Mouse (Mus musculus) hindbrain, embryonic 16.5 days (tissue): Measurements from ENCODE around the gene Ifna12. TPM values are rescaled to one million over a fixed set of nuclear protein-coding genes. Genes with fewer than 3 reads are reported as not detected.
"Not testable (repeated sequence)": the region's sequence is repeated elsewhere in the genome, so short reads cannot be mapped to it uniquely, and the experiment has no call there.

Experiments used
- ATAC-seq: fragments of 200-750 bp; cut with Nextera tagmentation; 2 replicates; pipeline ENCODE4 v1.8.0; 2017; ENCODE audit warnings: moderate TSS enrichment, moderate library complexity
- H3K27ac ChIP-seq: fragments of 300-500 bp; sonication (generic); 2 replicates; pipeline ENCODE4 v1.5.1; 2014; ENCODE audit warnings: low read depth, mild to moderate bottlenecking, control low read depth, low read length, moderate library complexity
- H3K27me3 ChIP-seq: fragments of 300-500 bp; sonication (generic); replicated peaks from 2 replicates; pipeline ENCODE4 v1.6.1; 2014; ENCODE audit warnings: low read length; ENCODE audit not compliant: control insufficient read depth, insufficient read depth
- H3K36me3 ChIP-seq: fragments of 300-500 bp; sonication (generic); 2 replicates; pipeline ENCODE4 v1.6.1; 2014; ENCODE audit warnings: mild to moderate bottlenecking, low read length, moderate library complexity, mixed read lengths; ENCODE audit not compliant: control insufficient read depth, insufficient read depth
- H3K4me1 ChIP-seq: fragments of 300-500 bp; sonication (generic); 2 replicates; pipeline ENCODE4 v1.6.1; 2014; ENCODE audit warnings: low read depth, low read length; ENCODE audit not compliant: control insufficient read depth, insufficient read depth
- H3K4me2 ChIP-seq: fragments of 300-500 bp; sonication (generic); 2 replicates; pipeline ENCODE4 v1.6.1; 2014; ENCODE audit warnings: mild to moderate bottlenecking, low read length, control low read depth, moderate library complexity
- H3K4me3 ChIP-seq: fragments of 300-500 bp; sonication (generic); 2 replicates; pipeline ENCODE4 v1.5.1; 2014; ENCODE audit warnings: mild to moderate bottlenecking, low read length, control low read depth, moderate library complexity
- H3K9ac ChIP-seq: fragments of 300-500 bp; sonication (generic); 2 replicates; pipeline ENCODE4 v1.6.1; 2014; ENCODE audit warnings: low read depth, mild to moderate bottlenecking, control low read depth, low read length, moderate library complexity
- H3K9me3 ChIP-seq: fragments of 300-500 bp; sonication (generic); 2 replicates; pipeline ENCODE4 v1.6.1; 2014; ENCODE audit warnings: mild to moderate bottlenecking, low read length, moderate library complexity; ENCODE audit not compliant: control insufficient read depth
- polyA plus RNA-seq: library from polyadenylated mRNA; unstranded; fragments of >200 nt; fragmentation: Nextera tagmentation; extraction: Ambion mirVana; gene quantifications from 2 replicates; pipeline ENCODE4 v1.2.1, GENCODE M21; 2015

Gene Ifna12
- polyA plus RNA-seq, 1 experiment from 2014 or later, result not detected

DNA sequence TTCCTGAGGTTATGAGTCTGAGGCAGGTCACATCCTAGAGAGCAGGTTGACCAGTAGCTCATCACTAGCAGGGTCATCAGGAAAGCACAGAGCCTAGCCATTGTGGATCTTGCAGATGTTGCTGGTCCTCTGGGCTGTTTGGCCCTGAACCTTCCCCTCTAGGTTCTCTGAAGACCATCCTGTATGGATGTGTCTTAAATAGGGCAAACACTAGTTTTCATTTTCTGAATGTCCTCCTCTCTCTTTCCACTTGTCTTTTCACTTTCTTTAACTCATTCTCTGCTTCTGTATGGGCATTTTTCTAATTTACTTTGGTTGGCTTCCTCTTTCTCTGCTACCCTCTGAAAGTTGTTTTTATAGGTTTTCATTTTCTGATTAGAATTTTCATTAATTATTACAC lies 45.0 kb downstream of the Ifna12 start, which contains the start of gene Ifna15:
Ifna15 (minus strand) TSS at position 101 of the 400 bp plus-strand sequence.
- not testable (repeated sequence) for H3K36me3 ChIP-seq, ATAC-seq, H3K4me1 ChIP-seq, H3K4me3 ChIP-seq, H3K4me2 ChIP-seq, H3K9ac ChIP-seq, H3K27me3 ChIP-seq, H3K27ac ChIP-seq, H3K9me3 ChIP-seq

Other genes starting within 250 kb of the Ifna12 start
- 4.2 and 4.8 TPM in 2 replicates for gene Hacd4, start 164.4 kb downstream of the Ifna12 start, polyA plus RNA-seq
- gene Ifnb1, start 80.6 kb downstream of the Ifna12 start, polyA plus RNA-seq, result not detected in 2 replicates
- not detected in 2 replicates for gene Ifna15, start 45.1 kb downstream of the Ifna12 start, polyA plus RNA-seq
- gene Ifna14, start 31.6 kb downstream of the Ifna12 start, polyA plus RNA-seq, result not detected in 2 replicates
- not detected in 2 replicates for gene Ifna9, start 11.0 kb downstream of the Ifna12 start, polyA plus RNA-seq
- not detected in 2 replicates for gene C87499, start 31.0 kb upstream of the Ifna12 start, polyA plus RNA-seq
- gene Ifna13, start 41.1 kb upstream of the Ifna12 start, polyA plus RNA-seq, result not detected in 2 replicates
- gene Ifna16, start 73.5 kb upstream of the Ifna12 start, polyA plus RNA-seq, result not detected in 2 replicates
- gene Ifna2, start 80.5 kb upstream of the Ifna12 start, polyA plus RNA-seq, result not detected in 2 replicates
- not detected in 2 replicates for gene Ifnab, start 88.0 kb upstream of the Ifna12 start, polyA plus RNA-seq
- 1.3 and 1.5 TPM in 2 replicates for gene Gm26566, start 118.4 kb upstream of the Ifna12 start, polyA plus RNA-seq
- 90.3 and 104 TPM in 2 replicates for gene Klhl9, start 119.1 kb upstream of the Ifna12 start, polyA plus RNA-seq
- gene Gm13271, start 151.5 kb upstream of the Ifna12 start, polyA plus RNA-seq, result not detected in 2 replicates
- gene Gm13283, start 156.7 kb upstream of the Ifna12 start, polyA plus RNA-seq, result not detected in 2 replicates
- gene Gm13290, start 170.5 kb upstream of the Ifna12 start, polyA plus RNA-seq, result not detected in 2 replicates
- gene Gm13289, start 173.5 kb upstream of the Ifna12 start, polyA plus RNA-seq, result not detected in 2 replicates
- not detected in 2 replicates for gene Gm13272, start 176.5 kb upstream of the Ifna12 start, polyA plus RNA-seq
- not detected in 2 replicates for gene Ifnz, start 178.8 kb upstream of the Ifna12 start, polyA plus RNA-seq
- gene Gm13276, start 182.3 kb upstream of the Ifna12 start, polyA plus RNA-seq, result not detected in 2 replicates
- gene Gm13277, start 185.3 kb upstream of the Ifna12 start, polyA plus RNA-seq, result not detected in 2 replicates
- not detected in 2 replicates for gene Gm13278, start 188.2 kb upstream of the Ifna12 start, polyA plus RNA-seq
- not detected in 2 replicates for gene Gm13275, start 191.1 kb upstream of the Ifna12 start, polyA plus RNA-seq
- gene Gm13279, start 194.0 kb upstream of the Ifna12 start, polyA plus RNA-seq, result not detected in 2 replicates
- gene Gm13285, start 196.3 kb upstream of the Ifna12 start, polyA plus RNA-seq, result 0.21 TPM in 1 of 2 replicates, not detected in the other
- not detected in 2 replicates for gene Gm13287, start 199.9 kb upstream of the Ifna12 start, polyA plus RNA-seq
- gene Gm13288, start 202.2 kb upstream of the Ifna12 start, polyA plus RNA-seq, result not detected in 2 replicates
- gene Ifna7, start 212.9 kb upstream of the Ifna12 start, polyA plus RNA-seq, result not detected in 2 replicates
- gene Ifna11, start 216.6 kb upstream of the Ifna12 start, polyA plus RNA-seq, result not detected in 2 replicates
- not detected in 2 replicates for gene Ifna6, start 224.0 kb upstream of the Ifna12 start, polyA plus RNA-seq
- not detected in 2 replicates for gene Ifna5, start 232.1 kb upstream of the Ifna12 start, polyA plus RNA-seq
- not detected in 2 replicates for gene Ifna4, start 238.5 kb upstream of the Ifna12 start, polyA plus RNA-seq
- gene Ifna1, start 246.7 kb upstream of the Ifna12 start, polyA plus RNA-seq, result not detected in 2 replicates